Comparison of ENCODE assay signal across 16 mouse cellular contexts in genomic region chr3:27195153-27195552, GRCm38 (mm10). TPM values are rescaled to one million over a fixed set of nuclear protein-coding genes. Genes with fewer than 3 reads are reported as not detected.
DNase-seq lines count a peak whose midpoint lies in the region; ATAC-seq and TF ChIP-seq lines count a peak whose summit lies in the region.
"Had no signal": no experiment of that assay in that cellular context is flagged by ENCODE, and none has a peak within 500 bp of the region (broad histone marks: within the 10 kb centered on the region; RNA-seq: fewer than 3 reads in every experiment).

No protein-coding gene starts in this region.

- H3K4me1 ChIP-seq in limb, embryonic 10.5 days: peaks cover 8% of the 10 kb centered on the region
- H3K4me1 ChIP-seq: embryonic facial prominence, embryonic 15.5 days; midbrain, embryonic 15.5 days had no signal

- H3K27ac ChIP-seq in limb, embryonic 10.5 days: 0 out of 2 replicates have a peak overlapping the region, but pooled peaks have one; percentile 25
- H3K27ac ChIP-seq: embryonic facial prominence, embryonic 15.5 days; forebrain, embryonic 15.5 days; hindbrain, embryonic 10.5 days; layer of hippocampus, adult 2 months; midbrain, embryonic 15.5 days had no signal

- intact Hi-C loops in left cerebral cortex, postnatal 25 days (cut with DNase I): no loop called here

- H3K4me3 ChIP-seq in limb, embryonic 10.5 days: no peak overlapping the region
- H3K4me3 ChIP-seq: embryonic facial prominence, embryonic 15.5 days; forebrain, embryonic 15.5 days; hindbrain, embryonic 10.5 days; layer of hippocampus, adult 2 months; midbrain, embryonic 15.5 days had no signal

- in situ Hi-C loops in Patski (cut with MboI; ENCODE audit: low pct_unique_long_range_greater_than_20kb): no loop called here

- no peaks in the 10 kb centered on the region for H3K9me3 ChIP-seq in limb, embryonic 10.5 days (replicated peaks)
- H3K9me3 ChIP-seq: embryonic facial prominence, embryonic 15.5 days; forebrain, embryonic 15.5 days; hindbrain, embryonic 10.5 days; midbrain, embryonic 15.5 days had no signal

- peak; percentile 41 for ATAC-seq in Patski
- ATAC-seq: activated CD4-positive, CD25-positive, alpha-beta regulatory T cell, adult 4 months; forebrain, embryonic 15.5 days had no signal

- TF ChIP-seq CTCF in Patski (IDR thresholded peaks at IDR 0.05): no peak

- no peaks in the 10 kb centered on the region for H3K36me3 ChIP-seq in limb, embryonic 10.5 days
- H3K36me3 ChIP-seq: embryonic facial prominence, embryonic 15.5 days; forebrain, embryonic 15.5 days; hindbrain, embryonic 10.5 days; midbrain, embryonic 15.5 days had no signal

- WGBS in limb, embryonic 10.5 days: 84% methylated on average over 4 of the region's 4 CpGs

- CTCF ChIA-PET in Patski (lab: Charles Lee): interaction anchor here (0.8 to 2.2 kb wide), 6 partner anchors 8 to 44 kb away, joined by 3 to 14 read pairs (median 4); partner anchors contain the start of gene Nceh1

- DNase-seq in lung, postnatal 36 days: peak; percentile 40
- DNase-seq in lung, postnatal 25 days (ENCODE audit: low spot score): no peak
- no peak for DNase-seq in Patski (ENCODE audit: low read depth, low spot score)
- DNase-seq in limb, embryonic 10.5 days (ENCODE audit: low spot score): no peak
- no peak for DNase-seq in spleen, postnatal 14 days (ENCODE audit: low spot score in 2 of 2)
- DNase-seq in left cerebral cortex, postnatal 25 days (ENCODE audit: low spot score in 2 of 2): no peak
- DNase-seq in Muller cell, postnatal 12 days (ENCODE audit: inconsistent ontology term): no peak
- DNase-seq: kidney, adult 11 months; lung, embryonic 14.5 days; right cerebral cortex, adult 18-20 months had no signal

- H3K27me3 ChIP-seq in Patski: no peaks in the 10 kb centered on the region
- H3K27me3 ChIP-seq in limb, embryonic 10.5 days (ENCODE audit: low read depth, poor library complexity, severe bottlenecking): no peaks in the 10 kb centered on the region
- H3K27me3 ChIP-seq: embryonic facial prominence, embryonic 15.5 days; forebrain, embryonic 15.5 days; midbrain, embryonic 15.5 days had no signal

- POLR2A ChIA-PET in Patski (lab: Charles Lee): interaction anchor here (0.6 to 3.2 kb wide), 6 partner anchors 8 to 42 kb away, joined by 3 to 20 read pairs (median 4); partner anchors contain the start of gene Nceh1

RNA-seq across cellular contexts. Expression of gene Nceh1, which starts 12.4 kb away (rescaled TPM):
- 188 TPM for polyA plus RNA-seq in Patski (2021)
- polyA plus RNA-seq in limb, embryonic 10.5 days (2016; fragmentation: Nextera tagmentation; extraction: Ambion mirVana): 3.0 and 3.8 TPM in 2 replicates
- total RNA-seq in left cerebral cortex, postnatal 25 days (2021): 100 to 1,000 TPM; 117 to 127 TPM

RNA-seq across cellular contexts. Expression of gene Ect2, which starts 41.5 kb away (rescaled TPM):
- 110 TPM for polyA plus RNA-seq in Patski (2021)
- 72.0 and 80.2 TPM in 2 replicates for polyA plus RNA-seq in limb, embryonic 10.5 days (2016; fragmentation: Nextera tagmentation; extraction: Ambion mirVana)
- 1 to 10 TPM; 1.1 to 1.3 TPM for total RNA-seq in left cerebral cortex, postnatal 25 days (2021)

Comparison
In these comparisons a context has a peak if more than half of its experiments do, and no peak if none do; other contexts are left out.
1. RNA of gene Nceh1, which starts 12.4 kb away (polyA plus RNA-seq): 188 TPM in Patski (single experiment); 3.0 to 3.8 TPM in limb, embryonic 10.5 days; every median in the first group is over 10 times any median in the second.